Mouse (Mus musculus): ENCODE measurements around the gene Bcar3. TPM values are rescaled to one million over a fixed set of nuclear protein-coding genes. Genes with fewer than 3 reads are reported as not detected.

Gene Bcar3
- polyA plus RNA-seq, 1 experiment, result 8.2 TPM

GRCm38 (mm10) chr3:122461512-122461881 is 167.6 kb downstream of the Bcar3 start:
- no peak for TF ChIP-seq CTCF (IDR thresholded peaks at IDR 0.05; ENCODE audit: borderline replicate concordance, control insufficient read depth, extremely low read depth, insufficient read depth, low read length, poor library complexity)
- TF ChIP-seq POLR2A (IDR thresholded peaks at IDR 0.05; ENCODE audit: control insufficient read depth, extremely low read depth, insufficient read depth, low read length, poor library complexity), result no peak
- H3K27me3 ChIP-seq (ENCODE audit: control insufficient read depth, insufficient read depth, low read length), result no peaks in the 10 kb centered on the region
- no peaks in the 10 kb centered on the region for H3K36me3 ChIP-seq (ENCODE audit: control insufficient read depth, insufficient read depth, low read length)
- no peak overlapping the region for H3K27ac ChIP-seq (ENCODE audit: control insufficient read depth, insufficient read depth, low read length)
- H3K4me1 ChIP-seq (replicated peaks; ENCODE audit: control insufficient read depth, insufficient read depth, low read length), result no peaks in the 10 kb centered on the region
- no peak overlapping the region for H3K4me3 ChIP-seq (ENCODE audit: control insufficient read depth, insufficient read depth, low read length)
- DNase-seq, result no peak
- 90% methylated on average over 11 of the region's 11 CpGs for WGBS

GRCm38 (mm10) chr3:122461932-122462871 is 168.3 kb downstream of the Bcar3 start:
- no peak overlapping the region for H3K27ac ChIP-seq (ENCODE audit: control insufficient read depth, insufficient read depth, low read length)
- H3K36me3 ChIP-seq (ENCODE audit: control insufficient read depth, insufficient read depth, low read length), result no peaks in the 10 kb centered on the region
- no peak overlapping the region for H3K4me3 ChIP-seq (ENCODE audit: control insufficient read depth, insufficient read depth, low read length)
- WGBS, result 76% methylated on average over 18 of the region's 18 CpGs
- TF ChIP-seq POLR2A (IDR thresholded peaks at IDR 0.05; ENCODE audit: control insufficient read depth, extremely low read depth, insufficient read depth, low read length, poor library complexity), result no peak
- no peak for TF ChIP-seq CTCF (IDR thresholded peaks at IDR 0.05; ENCODE audit: borderline replicate concordance, control insufficient read depth, extremely low read depth, insufficient read depth, low read length, poor library complexity)
- no peak for DNase-seq
- no peaks in the 10 kb centered on the region for H3K27me3 ChIP-seq (ENCODE audit: control insufficient read depth, insufficient read depth, low read length)
- H3K4me1 ChIP-seq (replicated peaks; ENCODE audit: control insufficient read depth, insufficient read depth, low read length), result no peaks in the 10 kb centered on the region

GRCm38 (mm10) chr3:122463166-122463565 is 169.2 kb downstream of the Bcar3 start:
- Histone ChIP-seq H3K27me3 (ENCODE audit: control insufficient read depth, insufficient read depth, low read length) (no peaks in the 10 kb centered on the region), H3K36me3 (ENCODE audit: control insufficient read depth, insufficient read depth, low read length) (no peaks in the 10 kb centered on the region), H3K27ac (ENCODE audit: control insufficient read depth, insufficient read depth, low read length) (no peak overlapping the region), H3K4me1 (replicated peaks; ENCODE audit: control insufficient read depth, insufficient read depth, low read length) (no peaks in the 10 kb centered on the region), H3K4me3 (ENCODE audit: control insufficient read depth, insufficient read depth, low read length) (no peak overlapping the region)
- no peak for TF ChIP-seq CTCF (IDR thresholded peaks at IDR 0.05; ENCODE audit: borderline replicate concordance, control insufficient read depth, extremely low read depth, insufficient read depth, low read length, poor library complexity)
- TF ChIP-seq POLR2A (IDR thresholded peaks at IDR 0.05; ENCODE audit: control insufficient read depth, extremely low read depth, insufficient read depth, low read length, poor library complexity), result no peak
- 96% methylated on average over 9 of the region's 9 CpGs for WGBS
- DNase-seq, result no peak

GRCm38 (mm10) chr3:122466100-122466730 is 172.3 kb downstream of the Bcar3 start:
- Histone ChIP-seq H3K27me3 (ENCODE audit: control insufficient read depth, insufficient read depth, low read length) (no peaks in the 10 kb centered on the region), H3K4me1 (replicated peaks; ENCODE audit: control insufficient read depth, insufficient read depth, low read length) (no peaks in the 10 kb centered on the region), H3K27ac (ENCODE audit: control insufficient read depth, insufficient read depth, low read length) (no peak overlapping the region), H3K4me3 (ENCODE audit: control insufficient read depth, insufficient read depth, low read length) (no peak overlapping the region), H3K36me3 (ENCODE audit: control insufficient read depth, insufficient read depth, low read length) (no peaks in the 10 kb centered on the region)
- no peak for TF ChIP-seq CTCF (IDR thresholded peaks at IDR 0.05; ENCODE audit: borderline replicate concordance, control insufficient read depth, extremely low read depth, insufficient read depth, low read length, poor library complexity)
- TF ChIP-seq POLR2A (IDR thresholded peaks at IDR 0.05; ENCODE audit: control insufficient read depth, extremely low read depth, insufficient read depth, low read length, poor library complexity), result no peak
- WGBS, result 53% methylated on average over 9 of the region's 9 CpGs
- DNase-seq, result peak; percentile 21

GRCm38 (mm10) chr3:122467977-122468376 is 174.0 kb downstream of the Bcar3 start:
- no peaks in the 10 kb centered on the region for H3K27me3 ChIP-seq (ENCODE audit: control insufficient read depth, insufficient read depth, low read length)
- no peaks in the 10 kb centered on the region for H3K4me1 ChIP-seq (replicated peaks; ENCODE audit: control insufficient read depth, insufficient read depth, low read length)
- no peak overlapping the region for H3K27ac ChIP-seq (ENCODE audit: control insufficient read depth, insufficient read depth, low read length)
- TF ChIP-seq CTCF (IDR thresholded peaks at IDR 0.05; ENCODE audit: borderline replicate concordance, control insufficient read depth, extremely low read depth, insufficient read depth, low read length, poor library complexity) (no peak), POLR2A (IDR thresholded peaks at IDR 0.05; ENCODE audit: control insufficient read depth, extremely low read depth, insufficient read depth, low read length, poor library complexity) (no peak)
- peak; percentile 7 for DNase-seq
- H3K4me3 ChIP-seq (ENCODE audit: control insufficient read depth, insufficient read depth, low read length), result no peak overlapping the region
- 95% methylated on average over 2 of the region's 2 CpGs for WGBS
- no peaks in the 10 kb centered on the region for H3K36me3 ChIP-seq (ENCODE audit: control insufficient read depth, insufficient read depth, low read length)

- Histone ChIP-seq H3K27ac (ENCODE audit: control insufficient read depth, insufficient read depth, low read length) (no peak overlapping the region), H3K4me1 (replicated peaks; ENCODE audit: control insufficient read depth, insufficient read depth, low read length) (peaks cover 11% of the 10 kb centered on the region), H3K36me3 (ENCODE audit: control insufficient read depth, insufficient read depth, low read length) (no peaks in the 10 kb centered on the region), H3K4me3 (ENCODE audit: control insufficient read depth, insufficient read depth, low read length) (no peak overlapping the region), H3K27me3 (ENCODE audit: control insufficient read depth, insufficient read depth, low read length) (no peaks in the 10 kb centered on the region)
- TF ChIP-seq CTCF (IDR thresholded peaks at IDR 0.05; ENCODE audit: borderline replicate concordance, control insufficient read depth, extremely low read depth, insufficient read depth, low read length, poor library complexity) (no peak), POLR2A (IDR thresholded peaks at IDR 0.05; ENCODE audit: control insufficient read depth, extremely low read depth, insufficient read depth, low read length, poor library complexity) (no peak)
- 92% methylated on average over 14 of the region's 14 CpGs for WGBS
- no peak for DNase-seq
These were observed 176.5 kb downstream of the Bcar3 start for GRCm38 (mm10) chr3:122470326-122471016.
